Mouse (Mus musculus) adrenal gland, postnatal 36 days (tissue): ENCODE measurements around the gene Epsti1. TPM values are rescaled to one million over a fixed set of nuclear protein-coding genes. Genes with fewer than 3 reads are reported as not detected.

Source experiments
- DNase-seq, 2 experiments: peaks; one replicate each; pipeline ENCODE4 v3.0.0; 2021; ENCODE audit warnings: mixed read lengths in 1 of 2
- total RNA-seq, 2 experiments: library from RNA; stranded (reverse); gene quantifications; 2 replicates each; pipeline ENCODE4 v1.2.3; 2021

Epsti1 gene
- total RNA-seq, 2 experiments from 2014 or later, result 1.6 to 1.7 TPM

DNA sequence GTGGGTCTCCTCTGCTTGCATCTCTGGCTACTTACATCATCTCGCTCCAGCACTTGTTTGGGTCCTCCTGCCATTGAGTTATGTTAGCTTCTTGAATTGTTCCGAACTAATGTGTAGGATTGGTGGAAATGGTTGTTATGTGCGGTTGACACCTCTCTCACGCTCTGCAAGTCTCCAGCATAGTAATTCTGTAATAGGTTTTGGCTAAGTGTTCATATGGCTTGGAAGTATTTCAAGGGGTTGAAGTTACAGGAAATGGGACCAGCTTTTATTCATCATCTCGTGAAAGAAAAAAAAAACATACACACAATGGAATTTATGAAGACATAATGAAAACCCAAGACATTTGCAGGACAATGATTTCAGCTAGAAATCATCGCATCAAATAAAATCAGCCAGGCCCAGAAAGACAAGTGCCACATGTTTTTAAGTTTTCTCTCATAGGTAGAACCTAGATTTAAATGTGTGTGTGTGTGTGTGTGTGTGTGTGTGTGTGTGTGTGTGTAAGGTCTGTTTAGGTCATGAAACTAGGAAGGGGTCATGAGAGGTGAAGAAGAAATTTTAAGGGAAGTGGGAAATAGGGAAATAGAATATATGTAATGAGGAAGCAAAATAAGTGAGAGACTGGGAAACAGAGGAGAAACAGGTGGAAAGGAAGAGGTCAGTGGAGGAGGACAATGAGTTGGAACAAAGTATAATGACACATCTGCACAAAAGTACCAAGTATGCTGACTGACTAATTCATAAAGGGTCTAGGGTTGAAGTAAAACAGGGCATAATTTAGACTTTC lies 19.2 kb downstream of the Epsti1 start:
- DNase-seq, result no peak

- no peak for DNase-seq
Observed at GRCm38 (mm10) chr14:77925414-77925813, 21.4 kb downstream of the Epsti1 start.

- peak; percentile 20 to 59 for DNase-seq
Observed at GRCm38 (mm10) chr14:77926718-77927117, 22.7 kb downstream of the Epsti1 start.

DNA sequence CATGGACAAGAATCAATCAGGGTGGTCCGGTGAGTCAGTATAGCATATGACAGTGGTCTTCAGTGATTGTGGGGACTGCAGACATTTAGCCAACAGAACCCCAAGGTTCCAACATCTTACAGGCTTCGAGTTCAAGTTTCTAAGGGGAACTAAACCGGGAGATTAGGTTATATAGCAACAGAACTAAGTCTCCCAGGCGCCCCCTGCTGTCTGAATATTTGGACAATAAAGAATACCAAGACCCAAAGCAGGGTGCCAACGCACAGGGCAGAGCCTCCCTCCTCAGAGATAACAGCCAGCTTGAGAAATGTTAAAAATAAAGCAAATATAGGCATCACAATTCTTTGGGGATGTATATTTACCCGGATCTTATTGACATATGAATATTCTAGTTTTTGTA lies 24.0 kb downstream of the Epsti1 start:
- peak; percentile 71 to 86 for DNase-seq

DNA sequence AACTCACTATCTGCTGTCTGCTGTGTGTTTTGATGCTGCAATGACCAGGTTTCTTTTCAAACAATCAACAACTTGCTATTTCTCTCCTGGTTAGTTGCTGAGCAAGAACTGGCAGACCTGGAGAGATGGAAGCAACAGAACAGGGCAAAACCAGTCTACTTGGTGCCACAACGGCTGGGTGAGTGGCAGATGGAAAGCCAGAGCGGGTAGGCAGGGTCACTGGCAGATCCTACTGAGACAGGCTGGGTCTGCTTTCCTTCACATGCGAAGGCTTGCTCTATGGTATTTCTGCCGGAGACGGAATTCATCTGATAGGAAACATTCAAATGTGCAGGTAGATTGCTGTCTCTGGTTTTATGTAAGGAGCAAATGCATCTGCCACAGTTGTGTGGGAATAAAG lies 24.6 kb downstream of the Epsti1 start:
- no peak for DNase-seq

GRCm38 (mm10) chr14:77929139-77929678 lies 25.2 kb downstream of the Epsti1 start:
- no peak for DNase-seq

GRCm38 (mm10) chr14:77932150-77933047 lies 28.4 kb downstream of the Epsti1 start:
- no peak for DNase-seq

DNA sequence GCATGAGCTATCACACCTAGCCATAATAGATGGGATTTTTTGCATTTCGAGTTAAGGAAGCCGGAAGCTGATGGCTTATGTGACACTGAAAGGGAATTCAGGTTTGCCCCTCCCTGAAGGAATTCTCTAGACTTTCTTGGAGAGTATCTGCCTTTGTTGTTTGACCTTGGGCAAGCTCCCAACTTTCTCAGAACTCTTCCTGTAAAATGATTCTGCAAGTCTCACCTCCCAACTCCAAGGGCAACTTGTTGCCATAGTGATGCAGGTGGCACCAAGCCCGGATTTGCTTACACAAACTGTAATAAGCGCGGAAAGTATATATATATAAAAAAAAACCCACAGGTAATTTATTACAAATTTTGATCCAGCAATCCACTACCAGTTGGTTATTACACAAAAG lies 29.2 kb downstream of the Epsti1 start:
- peak; percentile 53 to 72 for DNase-seq

DNA sequence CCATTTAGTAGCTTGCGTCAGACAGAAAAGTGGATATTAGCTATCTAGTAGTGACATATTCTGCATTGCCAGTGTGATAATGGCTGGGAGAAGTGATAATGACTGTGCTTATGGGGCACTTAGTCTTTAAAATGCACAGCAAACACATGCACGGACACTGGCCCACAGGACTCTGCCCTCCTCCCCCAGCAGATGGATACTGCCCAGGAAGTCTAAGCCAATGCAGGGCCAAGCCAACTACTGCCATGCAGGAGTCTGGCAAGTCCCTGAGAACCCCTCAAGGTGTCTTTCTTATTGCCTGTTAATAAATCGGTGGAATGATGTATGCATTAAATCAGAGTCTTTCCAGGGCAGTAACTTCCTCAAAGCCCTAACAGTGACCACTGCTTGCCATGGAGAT lies 30.4 kb downstream of the Epsti1 start:
- DNase-seq, result no peak

DNA sequence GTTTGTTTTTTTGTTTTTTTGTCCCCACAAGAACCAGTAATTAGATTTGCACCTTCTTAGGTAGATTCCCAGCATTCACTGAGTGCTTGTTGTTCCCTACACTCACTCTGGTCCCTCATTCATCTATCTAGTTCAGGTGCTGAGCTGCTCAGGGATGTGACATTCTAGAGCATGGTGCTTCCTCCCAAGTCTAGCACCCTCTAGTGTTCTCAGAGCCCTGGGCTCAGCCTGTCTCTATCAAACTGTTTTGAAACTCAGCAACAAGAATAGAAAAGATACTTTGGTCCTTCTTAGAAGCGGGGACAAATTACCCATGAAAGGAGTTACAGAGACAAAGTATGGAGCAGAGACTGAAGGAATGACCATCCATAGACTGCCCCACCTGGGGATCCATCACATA lies 37.1 kb downstream of the Epsti1 start:
- DNase-seq, result no peak

- no peak for DNase-seq
Observed at GRCm38 (mm10) chr14:77942235-77942634, 38.2 kb downstream of the Epsti1 start.

- no peak for DNase-seq
Observed at GRCm38 (mm10) chr14:77942793-77943558, 38.9 kb downstream of the Epsti1 start.

- no peak for DNase-seq
Observed at GRCm38 (mm10) chr14:77961741-77962140, 57.7 kb downstream of the Epsti1 start.

DNA sequence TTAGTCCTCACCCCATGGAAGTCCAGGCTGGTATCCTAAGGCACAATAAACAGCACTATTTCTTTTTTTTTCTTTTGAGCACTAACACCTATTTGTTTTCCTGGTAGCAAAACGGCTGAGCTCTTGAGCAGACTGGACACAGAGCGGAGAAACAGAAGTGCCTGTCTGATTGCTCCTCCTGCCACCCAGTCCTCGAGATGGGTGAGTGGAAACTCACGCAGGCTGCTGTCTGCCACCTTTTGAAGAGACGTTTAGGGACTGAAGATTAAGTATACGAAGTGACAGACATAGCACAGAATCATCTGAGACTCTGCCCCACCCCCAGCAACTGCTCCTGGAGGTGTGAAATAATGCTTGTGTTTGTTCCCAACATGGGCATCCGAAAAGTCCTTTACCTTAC lies 59.5 kb downstream of the Epsti1 start:
- DNase-seq, result no peak

DNA sequence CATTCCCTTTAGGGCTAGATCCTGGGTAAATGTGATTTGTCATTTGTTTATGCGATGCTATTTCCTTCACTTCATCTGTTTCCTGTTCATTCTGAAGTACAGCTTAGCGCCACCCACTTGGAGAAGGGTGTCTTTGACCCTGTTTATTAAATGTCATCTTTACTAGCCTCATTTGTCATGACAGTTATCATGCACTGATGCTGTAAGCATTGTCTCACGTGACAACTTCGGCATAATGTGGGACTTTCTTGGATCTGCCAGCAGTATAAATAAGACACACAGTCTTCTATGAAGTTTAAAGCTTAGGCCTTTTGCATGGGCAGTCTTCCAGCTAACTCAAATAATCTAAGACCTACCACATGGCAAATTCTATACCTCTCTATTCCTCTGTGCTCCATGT lies 67.3 kb downstream of the Epsti1 start:
- DNase-seq, result no peak

- DNase-seq, result no peak
Observed at GRCm38 (mm10) chr14:77974221-77974620, 70.2 kb downstream of the Epsti1 start.

DNA sequence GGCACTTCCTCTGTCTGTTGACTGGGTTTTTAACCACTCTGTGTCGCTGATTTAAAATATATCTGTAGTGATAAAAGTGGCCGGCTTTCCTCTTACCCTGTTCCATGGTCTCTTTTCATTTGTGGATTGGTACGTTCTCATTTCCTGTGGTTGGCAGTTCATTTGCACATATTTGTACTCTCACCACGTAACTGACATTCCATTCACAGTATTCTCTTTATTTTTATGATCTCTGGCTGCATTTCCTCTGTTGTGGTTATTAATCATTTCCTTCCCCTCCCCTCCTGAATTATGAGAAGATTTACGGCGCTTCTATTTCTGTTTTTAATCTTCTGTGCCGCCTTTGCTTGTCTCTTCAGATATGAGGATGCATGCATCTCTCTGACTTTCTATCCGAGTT lies 71.7 kb downstream of the Epsti1 start:
- DNase-seq, result no peak

DNA sequence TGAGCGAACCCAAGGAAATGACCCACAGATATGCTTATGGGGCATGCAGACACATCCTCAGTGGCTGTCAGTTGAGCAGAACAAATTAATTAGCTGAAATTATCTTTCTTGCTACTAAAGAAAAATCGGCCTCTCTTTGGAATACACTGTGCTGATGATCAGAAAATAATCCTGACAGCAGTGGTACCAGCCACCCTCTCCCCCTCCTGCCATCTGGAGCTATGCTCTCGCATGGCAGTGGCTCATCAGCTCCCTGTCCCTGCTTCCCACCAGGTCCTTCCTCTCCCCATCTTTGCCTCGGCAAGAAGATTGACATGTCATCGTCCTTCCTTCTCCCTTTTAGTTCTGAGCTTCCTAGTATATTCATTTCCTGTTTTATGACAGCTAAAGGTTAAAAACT lies 77.5 kb downstream of the Epsti1 start:
- no peak for DNase-seq

DNA sequence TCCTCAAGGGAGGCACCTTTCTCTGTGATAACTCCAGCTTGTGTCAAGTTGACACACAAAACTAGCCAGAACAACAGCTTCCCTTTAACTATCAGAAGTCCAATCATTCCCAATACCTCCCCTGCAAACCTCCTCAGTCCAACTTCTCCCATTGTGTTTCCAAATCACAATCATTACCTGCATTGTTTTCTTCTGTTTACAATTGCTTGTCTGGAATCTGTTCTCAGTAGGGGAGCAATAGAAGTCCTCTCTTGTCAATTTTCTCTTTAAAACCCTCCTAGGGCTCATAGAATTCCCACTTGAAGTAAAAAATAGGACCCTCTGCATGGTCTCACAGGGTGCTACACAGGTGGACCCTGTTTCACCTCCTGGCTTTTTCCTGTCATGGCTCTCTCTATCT lies 93.7 kb downstream of the Epsti1 start:
- no peak for DNase-seq

- no peak for DNase-seq
Observed at GRCm38 (mm10) chr14:78004486-78004885, 100.4 kb downstream of the Epsti1 start.

GRCm38 (mm10) chr14:78008019-78008418 lies 104.0 kb downstream of the Epsti1 start:
- no peak for DNase-seq

- no peak for DNase-seq
Observed at GRCm38 (mm10) chr14:78011808-78012207, 107.8 kb downstream of the Epsti1 start.
